Mouse (Mus musculus) cerebellum, adult 11 months (tissue): ENCODE data around the gene Lage3.
"Not testable (repeated sequence)": the region's sequence is repeated elsewhere in the genome, so short reads cannot be mapped to it uniquely, and the experiment has no call there.

ENCODE experiments used
- DNase-seq: peaks from one replicate; pipeline ENCODE4 v3.0.0; 2022

Gene Lage3

GRCm38 (mm10) chrX:74353467-74353770 is at the start of gene Lage3:
Gene Lage3 (minus strand): TSS chrX:74353618.
- DNase-seq: peak; percentile 74

GRCm38 (mm10) chrX:74400136-74400535 is 46.7 kb upstream of the Lage3 start:
- no peak for DNase-seq

- DNase-seq: peak; percentile 74
Observed at GRCm38 (mm10) chrX:74392535-74393443, 39.4 kb upstream of the Lage3 start, which contains the start of the genes Fam3a and Ikbkg. Gene Fam3a (minus strand): TSS chrX:74393272. Gene Ikbkg (plus strand): TSS chrX:74393290.

GRCm38 (mm10) chrX:74388153-74388552 is 34.7 kb upstream of the Lage3 start:
- DNase-seq: no peak

GRCm38 (mm10) chrX:74384451-74384850 is 31.0 kb upstream of the Lage3 start:
- no peak for DNase-seq

- DNase-seq: peak; percentile 74
Observed at GRCm38 (mm10) chrX:74372888-74373549, 19.6 kb upstream of the Lage3 start, which contains the start of the genes Ubl4a and Slc10a3. Gene Ubl4a (minus strand): TSS chrX:74373218. Gene Slc10a3 (minus strand): TSS chrX:74373349.

- DNase-seq: peak; percentile 56
Observed at GRCm38 (mm10) chrX:74368209-74368909, 14.9 kb upstream of the Lage3 start.

GRCm38 (mm10) chrX:74367512-74367911 is 14.1 kb upstream of the Lage3 start:
- DNase-seq: no peak

- DNase-seq: no peak
Observed at GRCm38 (mm10) chrX:74359171-74359570, 5.8 kb upstream of the Lage3 start.

- not testable (repeated sequence) for DNase-seq
Observed at GRCm38 (mm10) chrX:74357069-74357468, 3.7 kb upstream of the Lage3 start.

- DNase-seq: no peak
Observed at GRCm38 (mm10) chrX:74352645-74353466, 562 bp downstream of the Lage3 start.

- no peak for DNase-seq
Observed at GRCm38 (mm10) chrX:74330166-74330930, 23.1 kb downstream of the Lage3 start.

GRCm38 (mm10) chrX:74329215-74329671 is 24.2 kb downstream of the Lage3 start:
- no peak for DNase-seq

GRCm38 (mm10) chrX:74328725-74329161 is 24.7 kb downstream of the Lage3 start, which contains the start of gene Plxna3:
Gene Plxna3 (plus strand): TSS chrX:74329066.
- DNase-seq: peak; percentile 62

- peak; percentile 83 for DNase-seq
Observed at GRCm38 (mm10) chrX:74312540-74313464, 40.6 kb downstream of the Lage3 start, which contains the start of gene Fam50a. Gene Fam50a (plus strand): TSS chrX:74313033.

- peak; percentile 71 for DNase-seq
Observed at GRCm38 (mm10) chrX:74304867-74305700, 48.3 kb downstream of the Lage3 start, which contains the start of gene Gdi1. Gene Gdi1 (plus strand): TSS chrX:74304998.
